13 mouse cellular contexts compared by ENCODE assay signal in genomic region chr1:87813681-87814080, GRCm38 (mm10). TPM values are rescaled to one million over a fixed set of nuclear protein-coding genes. Genes with fewer than 3 reads are reported as not detected.
DNase-seq lines count a peak whose midpoint lies in the region; ATAC-seq and TF ChIP-seq lines count a peak whose summit lies in the region.
"Had no signal": no experiment of that assay in that cellular context is flagged by ENCODE, and none has a peak within 500 bp of the region (broad histone marks: within the 10 kb centered on the region; RNA-seq: fewer than 3 reads in every experiment).

No protein-coding gene starts in this region.

- no peaks in the 10 kb centered on the region for H3K36me3 ChIP-seq in forebrain, postnatal 0 days (ENCODE audit: insufficient read depth)
- H3K36me3 ChIP-seq in forebrain, embryonic 15.5 days, result no peaks in the 10 kb centered on the region
- H3K36me3 ChIP-seq: embryonic facial prominence, embryonic 12.5 days; midbrain, embryonic 12.5 days had no signal

- no peaks in the 10 kb centered on the region for H3K27me3 ChIP-seq in forebrain, postnatal 0 days (ENCODE audit: insufficient read depth, low read length)
- H3K27me3 ChIP-seq in forebrain, embryonic 15.5 days, result no peaks in the 10 kb centered on the region
- H3K27me3 ChIP-seq: CH12.LX; embryonic facial prominence, embryonic 12.5 days; midbrain, embryonic 12.5 days had no signal

- no peak overlapping the region for H3K4me2 ChIP-seq in forebrain, postnatal 0 days (ENCODE audit: low read depth)
- H3K4me2 ChIP-seq in forebrain, embryonic 15.5 days (replicated peaks), result no peak overlapping the region
- H3K4me2 ChIP-seq: embryonic facial prominence, embryonic 12.5 days; midbrain, embryonic 12.5 days had no signal

- DNase-seq in forebrain, postnatal 0 days, result peak; percentile 27
- DNase-seq in right cerebral cortex, postnatal 25 days, result peak; percentile 16
- no peak for DNase-seq in right cerebral cortex, adult 18-20 months
- DNase-seq in retina, embryonic 14.5 days (ENCODE audit: low spot score), result no peak
- DNase-seq in thymus, postnatal 36 days, result no peak
- DNase-seq in gastrocnemius, postnatal 25 days, result no peak
- DNase-seq: heart, postnatal 36 days had no signal

- 66% methylated on average over 7 of the region's 7 CpGs for WGBS in forebrain, postnatal 0 days
- 82% methylated on average over 7 of the region's 7 CpGs for WGBS in forebrain, embryonic 15.5 days

- 0 out of 2 replicates have a peak, but pooled peaks cover 7% of the 10 kb centered on the region for H3K4me1 ChIP-seq in forebrain, postnatal 0 days (ENCODE audit: insufficient read depth)
- no peaks in the 10 kb centered on the region for H3K4me1 ChIP-seq in forebrain, embryonic 15.5 days
- H3K4me1 ChIP-seq: embryonic facial prominence, embryonic 12.5 days; midbrain, embryonic 12.5 days had no signal

- peak overlapping the region; percentile 46; the same call in 1 of the 2 replicates for H3K27ac ChIP-seq in forebrain, postnatal 0 days (ENCODE audit: low read depth, low read length)
- H3K27ac ChIP-seq in forebrain, embryonic 15.5 days (replicated peaks), result no peak overlapping the region
- H3K27ac ChIP-seq: embryonic facial prominence, embryonic 12.5 days; liver, embryonic 14.5 days; midbrain, embryonic 12.5 days had no signal

- H3K4me3 ChIP-seq in forebrain, postnatal 0 days (ENCODE audit: low read depth, low read length), result no peak overlapping the region
- H3K4me3 ChIP-seq in forebrain, embryonic 15.5 days, result no peak overlapping the region
- H3K4me3 ChIP-seq: embryonic facial prominence, embryonic 12.5 days; midbrain, embryonic 12.5 days had no signal

- ATAC-seq in forebrain, postnatal 0 days, result peak; percentile 52; the same call in 1 of the 2 replicates
- ATAC-seq in forebrain, embryonic 15.5 days (replicated peaks), result no peak
- ATAC-seq in granulocyte monocyte progenitor cell, adult 5-6 weeks (replicated peaks; ENCODE audit: poor library complexity, severe bottlenecking), result peak; percentile 87

- TF ChIP-seq CTCF in forebrain, postnatal 0 days (IDR thresholded peaks at IDR 0.05; ENCODE audit: low read depth), result no peak

- H3K9me3 ChIP-seq in forebrain, postnatal 0 days (ENCODE audit: low read length), result no peaks in the 10 kb centered on the region
- no peaks in the 10 kb centered on the region for H3K9me3 ChIP-seq in forebrain, embryonic 15.5 days
- H3K9me3 ChIP-seq: embryonic facial prominence, embryonic 12.5 days; midbrain, embryonic 12.5 days had no signal

- no peak overlapping the region for H3K9ac ChIP-seq in forebrain, postnatal 0 days
- H3K9ac ChIP-seq in forebrain, embryonic 15.5 days (replicated peaks), result no peak overlapping the region
- H3K9ac ChIP-seq: embryonic facial prominence, embryonic 12.5 days; liver, embryonic 14.5 days; midbrain, embryonic 12.5 days had no signal

RNA-seq across cellular contexts. Expression of gene Sag, which starts 10.2 kb away (rescaled TPM):
- total RNA-seq in forebrain, postnatal 0 days (2014; rRNA removed), result 0.76 and 1.3 TPM in 2 replicates
- 1.4 and 1.6 TPM in 2 replicates for polyA plus RNA-seq in forebrain, postnatal 0 days (2015; fragmentation: Nextera tagmentation; extraction: Ambion mirVana)
- polyA plus RNA-seq in forebrain, embryonic 15.5 days (2015; fragmentation: Nextera tagmentation; extraction: Ambion mirVana), result 1.8 and 2.4 TPM in 2 replicates
- total RNA-seq in granulocyte monocyte progenitor cell, adult 5-6 weeks (2014; fragmentation: Nextera tagmentation), result 1.6 and 2.8 TPM in 2 replicates
- 0.39 and 0.57 TPM in 2 replicates for total RNA-seq in granulocyte monocyte progenitor cell, adult 5-6 weeks (2017)
- total RNA-seq in gastrocnemius, postnatal 25 days (2021), result under 1 TPM in 1 of 2 experiments, not detected in 1; 0.24 TPM

RNA-seq across cellular contexts. Expression of gene Dgkd, which starts 39.4 kb away (rescaled TPM):
- total RNA-seq in forebrain, postnatal 0 days (2014; rRNA removed), result 80.2 and 80.4 TPM in 2 replicates
- polyA plus RNA-seq in forebrain, postnatal 0 days (2015; fragmentation: Nextera tagmentation; extraction: Ambion mirVana), result 30.1 and 37.1 TPM in 2 replicates
- polyA plus RNA-seq in forebrain, embryonic 15.5 days (2015; fragmentation: Nextera tagmentation; extraction: Ambion mirVana), result 47.1 and 50.2 TPM in 2 replicates
- total RNA-seq in granulocyte monocyte progenitor cell, adult 5-6 weeks (2014; fragmentation: Nextera tagmentation), result 71.4 and 92.2 TPM in 2 replicates
- total RNA-seq in granulocyte monocyte progenitor cell, adult 5-6 weeks (2017), result 44.7 and 53.7 TPM in 2 replicates
- total RNA-seq in gastrocnemius, postnatal 25 days (2021), result 10 to 100 TPM; 28.5 to 34.6 TPM

RNA-seq across cellular contexts. Expression of gene Atg16l1, which starts 58.0 kb away (rescaled TPM):
- 70.2 and 98.7 TPM in 2 replicates for total RNA-seq in forebrain, postnatal 0 days (2014; rRNA removed)
- 36.7 and 49.1 TPM in 2 replicates for polyA plus RNA-seq in forebrain, postnatal 0 days (2015; fragmentation: Nextera tagmentation; extraction: Ambion mirVana)
- polyA plus RNA-seq in forebrain, embryonic 15.5 days (2015; fragmentation: Nextera tagmentation; extraction: Ambion mirVana), result 60.2 and 64.0 TPM in 2 replicates
- 26.5 and 33.1 TPM in 2 replicates for total RNA-seq in granulocyte monocyte progenitor cell, adult 5-6 weeks (2014; fragmentation: Nextera tagmentation)
- 51.9 and 77.5 TPM in 2 replicates for total RNA-seq in granulocyte monocyte progenitor cell, adult 5-6 weeks (2017)
- total RNA-seq in gastrocnemius, postnatal 25 days (2021), result 10 to 100 TPM; 16.1 to 17.6 TPM

Comparison
In these comparisons a context has a peak if more than half of its experiments do, and no peak if none do; other contexts are left out.
1. DNase-seq: peak in forebrain, postnatal 0 days (single experiment) and right cerebral cortex, postnatal 25 days (single experiment); none in right cerebral cortex, adult 18-20 months (single experiment), retina, embryonic 14.5 days (single experiment), thymus, postnatal 36 days (0 of 2) and gastrocnemius, postnatal 25 days (single experiment).